Mouse (Mus musculus) thymus, adult 18-20 months (tissue): Measurements from ENCODE around the gene Gimap9.
A peak's percentile ranks its signal among the peaks of the same experiment; 100 is the strongest.
"Not testable (repeated sequence)": the region's sequence is repeated elsewhere in the genome, so short reads cannot be mapped to it uniquely, and the experiment has no call there.

Experiments used
- DNase-seq, 2 experiments: peaks; one replicate each; pipeline ENCODE4 v3.0.0; 2022; ENCODE audit warnings: mixed read lengths in 2 of 2

Gimap9 gene

DNA sequence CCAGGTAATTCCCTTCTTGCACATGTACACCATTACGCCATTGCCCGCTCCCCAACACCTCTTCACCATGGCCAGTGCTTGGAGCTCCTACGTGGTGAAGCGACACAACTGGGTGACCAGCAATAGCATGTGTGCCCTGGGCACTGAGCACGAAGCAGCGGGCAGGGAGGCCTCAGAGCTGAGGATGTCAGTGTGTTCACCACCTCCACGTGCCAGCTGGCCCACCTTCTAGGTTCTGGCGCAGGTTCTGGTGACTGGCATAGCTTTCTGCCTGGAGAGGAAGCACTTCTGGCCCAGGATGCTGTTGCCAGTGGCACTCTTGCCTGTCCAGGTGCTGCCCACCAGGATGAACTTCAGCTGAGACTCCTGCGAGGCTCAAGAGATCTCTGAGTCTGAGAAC, 10.5 kb upstream of the Gimap9 start:
- DNase-seq: no peak

DNA sequence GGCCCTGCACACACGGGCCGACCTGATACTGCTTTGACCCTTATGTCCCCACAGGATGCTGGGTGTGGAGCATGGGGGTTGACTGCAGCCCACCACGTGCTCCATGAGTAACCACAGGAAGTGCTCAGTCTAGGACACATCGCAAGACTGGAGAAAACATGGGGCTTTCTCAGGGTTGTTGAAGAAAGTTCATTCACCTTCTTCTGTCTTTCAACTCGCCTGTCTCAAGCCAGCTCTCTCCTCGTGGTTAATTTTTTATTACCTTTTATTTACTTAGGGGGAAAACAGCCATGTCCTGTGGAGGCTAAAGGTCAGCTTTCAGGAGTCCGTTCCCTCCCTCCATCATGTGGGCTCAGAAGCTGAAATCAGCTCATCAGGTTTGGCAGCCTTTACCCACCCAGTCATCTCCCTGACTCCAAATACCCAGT, 9.8 kb upstream of the Gimap9 start:
- DNase-seq: peak in 1 of 2 experiments; percentile 18

DNA sequence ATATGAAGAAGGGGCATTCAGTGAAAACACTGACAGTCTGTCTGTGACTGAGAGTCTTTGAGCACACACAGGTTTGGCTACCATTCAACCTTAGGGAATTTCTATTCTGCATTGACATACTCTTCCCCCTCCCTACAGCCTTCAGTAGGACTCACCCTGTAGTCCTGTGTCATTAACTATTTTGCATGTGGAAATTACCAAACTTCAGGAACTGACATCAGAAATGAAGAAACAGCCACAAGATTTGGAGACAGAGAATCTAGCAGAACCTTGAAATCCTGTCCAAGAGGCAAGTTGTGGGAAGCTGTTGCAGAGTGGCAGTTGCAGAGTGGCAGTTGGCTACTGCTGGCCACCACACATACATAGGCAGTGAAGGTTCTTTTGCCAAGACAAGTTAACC, 7.9 kb upstream of the Gimap9 start:
- no peak for DNase-seq

DNA sequence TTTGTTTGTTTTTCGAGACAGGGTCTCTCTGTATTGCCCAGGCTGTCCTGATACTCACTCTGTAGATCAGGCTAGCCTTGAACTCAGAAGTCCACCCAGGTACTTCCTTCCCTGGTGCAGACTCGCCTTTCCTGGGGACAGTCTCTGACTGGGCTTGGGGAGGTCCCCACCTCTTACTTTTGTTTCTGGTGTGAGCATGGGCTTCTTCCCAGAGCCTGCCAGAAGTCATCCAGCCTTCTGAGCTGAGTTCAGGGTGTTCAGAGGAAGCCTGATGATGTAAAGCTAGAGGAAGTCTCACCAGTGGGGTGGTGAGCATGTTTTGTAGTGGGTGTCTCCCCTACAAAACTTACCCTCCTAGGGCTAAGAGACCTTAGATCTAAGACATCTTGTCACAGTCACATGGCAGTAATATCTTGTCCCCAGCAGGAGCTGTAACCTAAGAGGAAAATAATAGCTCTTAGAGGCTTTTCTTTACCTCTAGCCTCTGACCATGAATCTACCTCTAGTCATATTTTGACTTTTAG, 6.4 kb upstream of the Gimap9 start:
- no peak for DNase-seq

DNA sequence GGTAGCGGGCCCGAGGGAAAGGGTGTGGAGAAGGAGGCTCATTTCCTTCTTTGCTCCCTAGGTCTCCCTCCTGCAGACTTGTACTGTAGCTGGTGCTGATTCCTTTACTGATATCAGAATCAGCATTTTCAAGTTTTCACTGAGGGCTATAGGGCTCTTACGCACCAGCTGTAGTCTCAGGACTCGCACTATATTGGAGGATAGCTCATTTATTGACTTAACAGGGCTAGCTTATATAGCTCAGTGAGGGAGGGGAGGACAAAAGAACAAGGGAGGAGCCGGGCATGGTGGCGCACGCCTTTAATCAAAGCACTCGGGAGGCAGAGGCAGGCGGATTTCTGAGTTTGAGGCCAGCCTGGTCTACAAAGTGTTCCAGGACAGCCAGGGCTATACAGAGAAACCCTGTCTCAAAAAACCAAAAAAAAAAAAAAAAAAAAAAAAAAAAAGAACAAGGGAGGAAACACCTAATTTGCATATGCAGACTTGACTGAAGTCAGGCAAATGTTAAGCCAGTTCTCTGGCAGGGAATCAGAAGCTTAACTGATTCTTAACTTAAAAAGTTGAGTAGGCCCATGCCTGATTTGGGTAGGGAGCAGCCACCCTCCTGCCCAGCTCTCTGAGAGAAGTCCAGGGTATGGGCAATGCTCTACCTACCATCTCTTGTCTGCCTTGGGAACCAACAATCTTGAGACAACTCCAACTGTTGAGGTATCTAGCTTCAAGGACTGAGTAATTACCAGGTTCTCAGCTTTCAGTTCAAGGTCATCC, 1.5 kb upstream of the Gimap9 start:
- DNase-seq: no peak

DNA sequence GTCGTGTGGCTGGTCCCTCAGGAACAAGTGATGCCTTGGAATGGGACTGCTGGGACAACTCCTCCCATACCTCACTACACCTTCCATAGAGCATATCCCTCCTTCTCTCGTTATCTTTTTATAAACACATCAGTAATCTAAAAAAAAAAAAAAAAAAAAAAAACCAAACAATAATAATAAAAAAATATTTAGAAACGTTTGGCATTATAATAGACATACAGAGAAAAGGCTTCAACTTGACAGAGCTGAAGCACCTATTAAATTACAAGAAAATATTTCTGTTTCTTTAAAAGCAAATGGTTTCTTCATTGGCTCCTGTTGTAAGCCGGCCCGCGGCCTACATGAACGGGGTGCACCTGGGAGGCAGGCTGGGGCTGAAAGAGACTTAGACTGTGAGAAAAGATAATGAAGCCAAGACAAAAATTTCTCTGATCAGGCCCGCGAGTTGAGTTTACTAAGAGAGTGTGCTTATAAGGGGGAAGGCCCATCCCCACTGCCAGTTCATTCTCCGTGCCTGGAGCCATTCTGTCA, 464 bp upstream of the Gimap9 start:
- no peak for DNase-seq

DNA sequence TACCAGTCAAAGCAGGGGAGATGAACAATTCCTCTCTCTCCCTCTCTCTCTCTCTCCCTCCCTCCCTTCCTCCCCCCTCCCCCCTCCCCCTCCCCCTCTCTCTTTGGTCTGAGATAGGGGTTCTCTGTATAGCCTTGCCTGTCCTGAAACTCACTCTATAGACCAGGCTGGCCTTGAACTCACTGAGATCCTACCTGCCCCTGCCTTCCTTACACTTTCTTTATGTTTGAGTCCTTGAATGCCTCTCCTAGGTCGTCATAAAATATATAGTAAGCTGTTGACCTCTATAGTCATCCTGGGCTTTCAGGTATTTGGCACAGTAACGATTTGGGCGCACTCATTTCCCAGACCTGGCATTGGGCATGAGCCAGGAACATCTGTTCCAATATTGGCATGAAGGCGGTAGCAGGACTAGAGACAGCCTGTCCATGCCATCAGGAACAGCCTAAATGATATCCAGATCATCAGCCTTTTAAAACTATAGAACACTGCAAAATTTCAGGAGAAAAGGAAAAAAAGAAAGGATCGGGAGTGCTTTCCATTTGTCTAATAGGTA, 1.0 kb downstream of the Gimap9 start:
- DNase-seq: no peak

DNA sequence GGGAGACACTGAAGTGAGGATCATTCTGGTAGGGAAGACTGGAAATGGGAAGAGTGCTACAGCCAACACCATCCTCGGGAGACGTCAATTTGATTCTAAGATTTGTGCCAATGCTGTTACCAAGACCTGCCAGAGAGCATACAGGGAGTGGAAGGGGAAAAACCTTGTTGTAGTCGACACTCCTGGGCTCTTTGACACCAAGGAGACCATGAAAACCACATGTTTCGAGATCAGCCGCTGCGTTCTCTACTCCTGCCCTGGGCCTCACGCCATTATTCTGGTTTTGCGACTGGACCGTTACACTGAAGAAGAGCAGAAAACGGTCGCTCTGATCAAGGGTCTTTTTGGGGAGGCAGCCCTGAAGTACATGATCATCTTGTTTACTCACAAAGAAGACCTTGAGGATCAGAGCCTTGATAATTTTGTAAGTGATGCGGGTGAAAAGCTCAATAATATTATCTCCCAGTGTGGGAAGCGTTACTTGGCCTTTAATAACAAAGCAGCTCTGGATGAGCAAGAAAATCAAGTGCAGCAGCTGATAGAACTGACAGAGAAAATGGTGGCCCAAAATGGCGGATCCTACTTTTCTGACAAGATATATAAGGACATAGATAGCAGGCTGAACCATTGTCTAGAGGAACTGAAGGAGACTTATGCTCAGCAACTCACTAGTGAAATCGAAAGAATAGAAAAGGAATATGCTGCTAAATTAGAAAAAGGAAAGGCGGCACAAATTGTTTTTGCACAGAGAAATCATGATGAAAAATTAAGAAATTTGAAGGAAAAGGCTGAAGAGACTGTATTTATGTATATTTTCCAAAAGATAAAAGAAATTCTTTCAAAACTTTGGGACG, 1.8 kb downstream of the Gimap9 start:
- DNase-seq: no peak

DNA sequence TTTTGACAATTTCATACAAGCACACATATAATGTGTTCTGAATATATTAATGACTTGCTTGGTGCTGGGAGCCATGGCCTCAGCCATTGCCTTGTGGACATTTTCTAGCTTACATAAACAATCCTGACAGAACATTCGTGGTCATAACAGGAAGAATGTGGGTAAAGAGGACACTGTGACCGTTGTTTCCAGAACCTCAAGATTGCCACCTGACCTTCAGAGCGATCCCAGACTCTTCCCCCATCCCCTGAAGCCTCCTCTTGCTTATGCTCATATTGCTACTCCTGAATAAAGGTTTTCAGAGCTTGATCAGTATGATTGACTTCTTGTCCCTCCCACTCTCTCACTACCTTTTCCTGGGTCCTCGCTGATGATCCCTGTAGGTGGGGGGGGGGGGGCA, 2.5 kb downstream of the Gimap9 start:
- DNase-seq: no peak

DNA sequence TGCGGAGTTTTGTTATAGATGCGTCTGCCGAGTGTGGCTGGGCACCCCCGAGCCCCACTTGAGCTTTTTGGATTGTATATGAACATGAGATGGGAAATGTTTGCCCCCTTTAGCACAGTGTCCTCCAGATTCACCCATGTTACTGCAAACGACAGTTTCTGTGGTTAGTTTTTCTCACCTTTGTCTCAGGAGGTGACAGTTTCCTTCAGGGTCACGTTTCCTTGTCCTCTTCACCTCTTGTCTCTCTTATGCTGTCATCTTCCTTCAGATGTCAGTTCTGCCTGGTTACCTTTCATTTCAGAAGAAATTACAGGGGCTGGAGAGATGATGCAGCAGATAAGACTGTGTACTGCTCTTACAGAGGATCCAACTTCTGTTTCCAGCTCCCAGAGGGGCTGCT, 3.8 kb downstream of the Gimap9 start:
- DNase-seq: no peak

DNA sequence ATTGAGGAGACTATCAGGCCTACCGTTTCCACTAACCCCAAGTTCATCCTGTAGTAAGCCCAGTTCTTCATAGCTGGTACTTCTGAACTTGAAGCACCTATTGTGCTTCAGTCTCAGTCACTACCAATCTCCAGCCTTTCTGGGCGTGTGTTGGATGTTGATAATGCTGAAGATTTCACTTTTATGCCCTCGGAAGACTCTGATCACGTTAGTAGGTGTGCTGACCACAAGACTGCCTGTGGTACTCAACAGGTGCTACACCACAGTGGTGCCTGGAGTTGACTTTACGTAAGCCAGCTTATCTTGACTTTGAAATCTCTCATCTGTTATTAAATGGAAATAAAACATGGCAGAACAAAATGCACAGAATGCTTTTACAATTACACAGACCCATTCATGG, 4.5 kb downstream of the Gimap9 start:
- no peak for DNase-seq

DNA sequence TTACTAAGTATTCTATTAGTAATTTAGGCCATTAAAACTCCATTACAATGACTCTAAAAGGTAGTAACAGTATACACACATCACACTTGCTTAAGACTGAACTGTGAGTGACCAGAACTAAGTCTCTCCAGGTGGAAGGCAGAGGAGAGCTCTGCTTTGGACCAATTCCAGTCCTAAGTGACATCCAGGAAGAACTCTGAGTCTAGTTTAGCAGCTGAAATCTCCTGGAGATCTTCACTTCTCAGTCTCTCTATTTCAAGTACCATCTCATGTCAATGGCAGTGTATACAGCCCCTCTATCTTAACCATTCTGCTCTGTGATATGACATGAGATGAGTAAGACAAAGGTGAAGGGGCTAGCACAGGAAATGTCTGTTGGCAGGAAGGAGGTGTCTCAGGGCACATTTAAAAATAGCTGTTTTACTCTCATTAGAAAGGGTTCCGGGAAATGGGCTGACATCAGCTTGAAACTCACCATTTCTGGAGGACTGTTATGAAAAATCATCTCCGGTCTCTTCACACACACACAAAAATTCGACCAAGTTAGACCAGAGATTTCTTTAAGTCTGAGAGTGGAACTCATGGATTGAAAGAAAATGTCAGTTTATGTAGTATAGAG, 5.7 kb downstream of the Gimap9 start:
- DNase-seq: no peak

DNA sequence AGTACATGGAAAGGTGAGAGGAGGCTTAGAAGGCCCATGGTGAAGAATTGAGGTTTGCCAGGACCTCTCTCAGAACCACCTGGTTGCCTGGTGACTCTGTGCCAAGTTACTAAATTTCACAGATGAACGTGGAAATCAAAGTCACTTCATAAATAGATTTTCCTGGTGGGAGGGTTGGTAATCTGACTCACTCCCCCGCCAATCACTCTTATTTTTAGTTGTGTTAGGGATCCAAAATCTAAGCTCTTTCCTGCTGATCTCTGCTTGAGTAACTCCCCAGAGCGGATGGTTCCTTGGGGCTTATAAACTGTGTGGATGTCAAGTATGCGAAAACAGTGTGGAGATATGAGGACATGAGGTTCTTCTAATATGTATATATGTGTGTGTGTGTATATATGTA, 6.3 kb downstream of the Gimap9 start:
- DNase-seq: no peak

DNA sequence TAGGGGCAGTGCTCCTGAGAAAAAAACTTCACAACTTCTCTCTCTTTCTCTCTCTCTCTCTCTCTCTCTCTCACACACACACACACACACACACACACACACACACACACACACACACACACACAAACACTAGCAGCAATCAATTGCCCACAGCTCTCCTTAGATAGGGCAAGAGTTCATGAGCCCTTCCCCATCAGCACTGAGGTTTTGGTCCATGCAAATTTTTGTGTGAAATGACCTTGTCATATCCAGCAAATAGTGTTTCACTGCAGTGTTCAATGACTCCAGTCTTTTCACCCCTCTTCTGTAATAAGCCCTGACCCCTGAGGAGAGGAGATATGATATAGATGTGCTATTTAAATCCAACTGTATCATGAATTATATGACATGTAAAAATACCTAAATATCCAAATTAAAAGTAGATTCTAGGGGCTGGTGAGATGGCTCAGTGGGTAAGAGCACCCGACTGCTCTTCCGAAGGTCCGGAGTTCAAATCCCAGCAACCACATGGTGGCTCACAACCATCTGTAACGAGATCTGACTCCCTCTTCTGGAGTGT, 7.4 kb downstream of the Gimap9 start:
- not testable (repeated sequence) for DNase-seq

DNA sequence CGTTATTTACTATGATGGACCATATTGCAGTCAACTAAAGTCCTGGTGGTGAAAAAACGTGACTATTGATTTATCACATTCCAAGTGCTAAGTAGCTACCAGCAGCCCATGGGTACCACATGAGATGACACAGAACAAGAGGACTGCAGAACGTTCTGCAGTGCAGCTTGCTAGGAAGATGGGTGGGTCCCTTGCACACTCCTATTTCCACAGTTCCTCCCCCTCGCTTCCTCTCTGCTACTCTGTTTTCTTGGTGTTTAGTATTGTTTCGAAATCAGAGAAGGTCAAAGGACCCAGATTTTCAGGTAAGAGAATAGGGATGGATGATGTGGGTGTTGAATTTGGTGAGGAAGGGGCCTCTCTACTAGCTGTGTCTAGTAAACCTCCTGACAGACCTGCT, 8.4 kb downstream of the Gimap9 start, which contains the start of gene Gimap4:
Gene Gimap4 (plus strand): TSS at position 231 of the 400 bp plus-strand sequence.
- DNase-seq: no peak

DNA sequence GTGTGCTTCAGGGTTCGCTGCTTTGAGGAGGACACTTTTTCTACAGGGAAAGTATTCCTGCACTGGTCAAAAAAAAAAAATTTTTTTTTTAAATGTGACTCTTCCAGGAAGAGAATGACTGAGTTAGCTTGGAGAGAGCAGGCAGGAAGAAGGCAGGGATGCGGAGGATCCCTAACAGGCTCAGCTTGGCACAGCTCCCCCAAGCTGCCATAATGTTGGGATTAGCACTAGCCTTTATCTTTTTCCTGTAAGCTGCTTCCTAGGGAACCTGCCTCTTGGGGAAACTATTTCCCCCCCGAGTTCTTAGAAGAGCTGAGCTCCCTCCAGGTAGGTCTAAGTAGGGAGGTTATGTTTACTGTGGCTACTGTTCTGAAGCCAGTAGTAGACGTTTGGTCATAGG, 8.9 kb downstream of the Gimap9 start:
- DNase-seq: no peak

DNA sequence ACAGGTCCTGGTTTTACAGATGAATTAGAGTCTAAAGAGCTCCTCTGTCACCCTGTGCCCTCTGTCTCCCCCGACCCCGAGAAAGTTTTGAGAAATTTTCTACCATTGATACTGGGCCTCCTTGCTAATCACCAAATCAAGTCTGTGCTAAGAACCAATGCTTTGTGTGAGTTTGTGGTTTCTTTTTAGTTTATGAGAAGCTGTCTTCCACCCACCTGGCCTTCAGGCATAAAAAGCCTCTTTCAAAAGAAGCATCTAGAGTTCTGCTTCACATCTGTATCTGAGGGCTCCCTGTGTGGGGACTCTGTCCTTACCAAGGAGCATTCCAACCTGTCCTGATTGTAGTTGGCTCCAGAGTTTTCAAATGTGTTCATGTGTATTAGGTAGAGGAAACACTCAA, 9.3 kb downstream of the Gimap9 start:
- no peak for DNase-seq

DNA sequence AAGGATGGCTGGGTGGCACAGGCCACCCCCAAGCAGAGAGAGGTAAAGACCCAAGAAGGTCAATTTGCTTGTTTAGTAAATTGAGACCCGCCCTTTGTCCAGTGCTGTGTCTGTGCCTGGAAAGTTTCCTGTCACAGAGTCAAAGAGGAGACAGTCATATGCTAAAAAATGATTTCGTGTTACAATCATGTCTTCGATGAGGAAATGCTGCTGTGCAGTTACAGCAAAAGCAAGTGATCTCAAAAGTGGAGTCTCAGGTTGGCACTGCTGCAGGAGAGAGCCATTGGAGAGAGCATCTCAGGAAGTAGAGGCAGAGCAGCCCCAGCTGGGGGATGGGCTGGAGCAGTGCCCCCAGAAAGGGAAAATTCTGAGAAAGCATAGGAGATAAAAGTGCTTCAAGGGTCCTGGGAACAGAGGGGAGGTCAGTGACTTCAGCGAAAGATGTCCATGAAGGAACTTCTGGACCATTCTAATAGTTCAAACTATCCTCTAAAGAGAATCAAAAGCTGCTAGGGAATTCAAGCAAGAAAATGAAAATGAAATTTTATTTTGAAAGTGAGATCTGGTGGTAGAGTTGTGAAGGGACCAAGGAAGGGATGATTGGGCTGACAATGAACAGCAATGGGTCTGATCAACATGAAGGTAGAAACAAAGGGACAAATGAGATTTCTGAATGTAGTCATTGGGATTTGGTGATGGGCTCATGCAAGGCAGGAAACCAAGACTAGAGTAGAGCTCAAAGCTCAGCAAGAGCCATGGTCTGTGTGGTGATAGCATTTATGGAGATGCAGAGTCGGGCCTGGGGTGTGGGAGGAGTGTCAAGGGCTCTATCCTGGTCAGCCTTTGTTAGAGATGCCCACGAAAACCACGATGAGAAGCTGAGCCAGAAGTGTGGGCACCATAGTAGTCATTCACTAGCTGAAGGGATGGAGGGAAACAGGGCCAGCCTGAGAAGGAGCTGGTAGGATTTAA, 10.1 kb downstream of the Gimap9 start:
- DNase-seq: no peak

DNA sequence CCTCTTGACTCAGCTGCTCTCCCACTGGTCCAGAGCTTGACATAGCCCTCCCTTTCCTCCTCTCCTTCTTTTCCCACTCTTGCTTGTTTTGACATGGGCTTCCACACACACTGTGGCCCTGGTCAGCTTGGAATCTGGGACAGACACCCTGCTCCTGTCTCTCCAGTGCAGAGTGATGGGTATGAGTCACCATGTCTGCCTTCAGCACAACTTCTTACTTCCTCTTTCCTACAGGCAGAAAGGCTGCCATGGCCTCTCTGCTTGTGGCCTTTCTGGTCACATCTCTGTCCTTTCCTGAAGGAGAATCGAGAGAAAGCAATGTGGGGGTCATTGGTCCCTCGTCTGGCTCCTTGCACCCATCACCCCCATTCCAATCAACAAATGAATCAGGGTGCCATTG, 11.1 kb downstream of the Gimap9 start:
- no peak for DNase-seq

DNA sequence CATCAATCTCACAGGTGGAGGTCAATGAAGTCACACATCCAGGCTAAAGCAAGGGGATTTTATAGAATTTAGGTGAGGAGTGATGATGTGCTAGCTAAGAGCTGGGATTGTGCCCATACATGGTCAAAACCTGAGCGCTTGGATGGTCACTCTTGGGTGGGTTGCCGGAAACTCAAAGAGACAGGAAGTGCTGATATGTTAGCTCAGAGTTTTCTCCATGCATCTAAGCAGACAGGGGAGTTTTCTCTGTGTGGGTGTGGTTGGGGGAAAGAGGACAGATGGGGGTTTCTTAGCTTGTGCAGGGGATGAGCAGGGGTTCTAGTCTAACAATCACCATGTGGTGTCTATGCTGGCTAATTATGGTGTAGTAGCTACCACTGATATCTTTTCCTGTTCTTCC, 13.4 kb downstream of the Gimap9 start:
- DNase-seq: no peak

DNA sequence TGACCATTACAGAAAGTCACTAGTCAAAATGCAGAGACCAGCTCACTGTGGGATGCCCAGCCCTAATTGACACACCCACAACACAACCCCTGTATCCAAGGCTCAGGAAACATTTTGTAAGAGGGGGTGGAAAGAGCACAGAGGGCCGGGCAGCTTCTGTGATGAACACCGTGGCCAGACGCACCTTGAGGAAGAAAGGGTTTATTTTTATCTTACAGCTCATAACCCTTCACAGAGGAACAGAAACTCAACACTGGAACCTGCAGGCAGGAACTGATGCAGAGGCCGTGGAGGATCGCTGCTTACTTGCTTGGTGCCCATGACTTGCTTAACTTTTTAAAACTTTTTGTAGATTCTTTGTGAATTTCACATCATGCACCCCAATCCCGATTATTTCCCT, 17.0 kb downstream of the Gimap9 start:
- DNase-seq: no peak
